ENCODE assay signal across 7 mouse cellular contexts in genomic region chrX:134585103-134586002, GRCm38 (mm10). TPM values are rescaled to one million over a fixed set of nuclear protein-coding genes. Genes with fewer than 3 reads are reported as not detected.
DNase-seq lines count a peak whose midpoint lies in the region; ATAC-seq lines count a peak whose summit lies in the region.

TSS of gene Rpl36a (plus strand) at chrX:134585654.

- H3K9ac ChIP-seq in embryonic facial prominence, embryonic 11.5 days (replicated peaks; ENCODE audit: low read length): peak within 1 kb of the TSS; percentile 67
- H3K9ac ChIP-seq in midbrain, embryonic 13.5 days (replicated peaks): peak within 1 kb of the TSS; percentile 74

- no peaks in the 10 kb centered on the region for H3K9me3 ChIP-seq in embryonic facial prominence, embryonic 11.5 days (replicated peaks; ENCODE audit: control insufficient read depth, low read length)
- no peaks in the 10 kb centered on the region for H3K9me3 ChIP-seq in limb, embryonic 10.5 days (replicated peaks)
- no peaks in the 10 kb centered on the region for H3K9me3 ChIP-seq in midbrain, embryonic 13.5 days

- H3K27me3 ChIP-seq in embryonic facial prominence, embryonic 11.5 days (ENCODE audit: control insufficient read depth, insufficient read depth, low read length): no peaks in the 10 kb centered on the region
- peaks cover 74% of the 10 kb centered on the region for H3K27me3 ChIP-seq in limb, embryonic 10.5 days (ENCODE audit: low read depth, poor library complexity, severe bottlenecking)
- no peaks in the 10 kb centered on the region for H3K27me3 ChIP-seq in midbrain, embryonic 13.5 days

- H3K27ac ChIP-seq in embryonic facial prominence, embryonic 11.5 days (replicated peaks; ENCODE audit: low read depth, low read length): peak within 1 kb of the TSS; percentile 63
- H3K27ac ChIP-seq in limb, embryonic 10.5 days: peak within 1 kb of the TSS; percentile 87
- peak within 1 kb of the TSS; percentile 88 for H3K27ac ChIP-seq in midbrain, embryonic 13.5 days

- no peaks in the 10 kb centered on the region for H3K36me3 ChIP-seq in embryonic facial prominence, embryonic 11.5 days (replicated peaks; ENCODE audit: control insufficient read depth, insufficient read depth, low read depth, low read length)
- peaks cover 21% of the 10 kb centered on the region for H3K36me3 ChIP-seq in limb, embryonic 10.5 days
- H3K36me3 ChIP-seq in midbrain, embryonic 13.5 days: peaks cover 10% of the 10 kb centered on the region

- H3K4me2 ChIP-seq in embryonic facial prominence, embryonic 11.5 days (ENCODE audit: low read depth, low read length): peak within 1 kb of the TSS; percentile 55
- H3K4me2 ChIP-seq in midbrain, embryonic 13.5 days (replicated peaks): peak within 1 kb of the TSS; percentile 64

- DNase-seq in adrenal gland, postnatal 14 days: peak; percentile 95
- peak; percentile 91 for DNase-seq in embryonic facial prominence, embryonic 11.5 days (ENCODE audit: low spot score)
- peak; percentile 89 for DNase-seq in kidney, adult 11 months
- DNase-seq in limb, embryonic 10.5 days (ENCODE audit: low spot score): peak; percentile 87
- DNase-seq in spleen, adult 12 weeks (ENCODE audit: low spot score): peak; percentile 77

- peak within 1 kb of the TSS; percentile 45 for H3K4me3 ChIP-seq in embryonic facial prominence, embryonic 11.5 days (ENCODE audit: low read depth, low read length)
- H3K4me3 ChIP-seq in limb, embryonic 10.5 days: peak within 1 kb of the TSS; percentile 58
- H3K4me3 ChIP-seq in midbrain, embryonic 13.5 days (replicated peaks): peak within 1 kb of the TSS; percentile 50

- ATAC-seq in embryonic facial prominence, embryonic 11.5 days (replicated peaks; ENCODE audit: insufficient number of reproducible peaks, low FRiP score, low TSS enrichment, low read depth): peak; percentile 97
- ATAC-seq in granulocyte monocyte progenitor cell, adult 5-6 weeks (replicated peaks; ENCODE audit: poor library complexity, severe bottlenecking): peak; percentile 78
- peak; percentile 99 for ATAC-seq in midbrain, embryonic 13.5 days

- WGBS in embryonic facial prominence, embryonic 11.5 days: 13% methylated on average over 45 of the region's 45 CpGs
- WGBS in limb, embryonic 10.5 days: 15% methylated on average over 45 of the region's 45 CpGs
- 21% methylated on average over 45 of the region's 45 CpGs for WGBS in midbrain, embryonic 13.5 days

- no peaks in the 10 kb centered on the region for H3K4me1 ChIP-seq in embryonic facial prominence, embryonic 11.5 days (ENCODE audit: control insufficient read depth, insufficient read depth, low read length)
- H3K4me1 ChIP-seq in limb, embryonic 10.5 days: no peaks in the 10 kb centered on the region
- H3K4me1 ChIP-seq in midbrain, embryonic 13.5 days (replicated peaks): peaks cover 12% of the 10 kb centered on the region

RNA-seq across cellular contexts. Expression of gene Rpl36a, which starts in this region (rescaled TPM):
- 329 and 369 TPM in 2 replicates for total RNA-seq in adrenal gland, postnatal 14 days (2021)
- 355 and 372 TPM in 2 replicates for polyA plus RNA-seq in embryonic facial prominence, embryonic 11.5 days (2014; fragmentation: Nextera tagmentation; extraction: Ambion mirVana)
- total RNA-seq in granulocyte monocyte progenitor cell, adult 5-6 weeks (2014; fragmentation: Nextera tagmentation): 2,214 and 2,262 TPM in 2 replicates
- total RNA-seq in granulocyte monocyte progenitor cell, adult 5-6 weeks (2017): 3,336 and 5,531 TPM in 2 replicates
- 332 and 430 TPM in 2 replicates for polyA plus RNA-seq in limb, embryonic 10.5 days (2016; fragmentation: Nextera tagmentation; extraction: Ambion mirVana)
- 211 and 233 TPM in 2 replicates for polyA plus RNA-seq in midbrain, embryonic 13.5 days (2015; fragmentation: Nextera tagmentation; extraction: Ambion mirVana)

Comparison
In these comparisons a context has a peak if more than half of its experiments do, and no peak if none do; other contexts are left out.
1. Peak in every context shown above with its lines: DNase-seq, ATAC-seq, H3K4me3 ChIP-seq and H3K27ac ChIP-seq.